Mouse (Mus musculus): Measurements from ENCODE around the gene Snrpd2.

The Snrpd2 gene

GRCm38 (mm10) chr7:19178035-19178434, 28.5 kb downstream of the Snrpd2 start:
- no peak for DNase-seq (ENCODE audit: low spot score in 2 of 2)

GRCm38 (mm10) chr7:19178443-19179092, 29.0 kb downstream of the Snrpd2 start:
- peak; percentile 59 to 75 for DNase-seq (ENCODE audit: low spot score in 2 of 2)

- peak in 1 of 2 experiments; percentile 52 for DNase-seq (ENCODE audit: low spot score in 2 of 2)
Measured at GRCm38 (mm10) chr7:19179173-19179572, 29.7 kb downstream of the Snrpd2 start.

- no peak for DNase-seq (ENCODE audit: low spot score in 2 of 2)
Measured at GRCm38 (mm10) chr7:19179936-19180335, 30.4 kb downstream of the Snrpd2 start.

- DNase-seq (ENCODE audit: low spot score in 2 of 2), result no peak
Measured at GRCm38 (mm10) chr7:19180862-19181429, 31.4 kb downstream of the Snrpd2 start.

GRCm38 (mm10) chr7:19184250-19184649, 34.7 kb downstream of the Snrpd2 start:
- no peak for DNase-seq (ENCODE audit: low spot score in 2 of 2)

GRCm38 (mm10) chr7:19184758-19185157, 35.2 kb downstream of the Snrpd2 start:
- no peak for DNase-seq (ENCODE audit: low spot score in 2 of 2)

- DNase-seq (ENCODE audit: low spot score in 2 of 2), result no peak
Measured at GRCm38 (mm10) chr7:19194676-19195075, 45.2 kb downstream of the Snrpd2 start.

GRCm38 (mm10) chr7:19196676-19197075, 47.2 kb downstream of the Snrpd2 start:
- peak in 1 of 2 experiments; percentile 31 for DNase-seq (ENCODE audit: low spot score in 2 of 2)

- DNase-seq (ENCODE audit: low spot score in 2 of 2), result peak in 1 of 2 experiments; percentile 44
Measured at GRCm38 (mm10) chr7:19197985-19198384, 48.5 kb downstream of the Snrpd2 start.

- DNase-seq (ENCODE audit: low spot score in 2 of 2), result no peak
Measured at GRCm38 (mm10) chr7:19201660-19202059, 52.1 kb downstream of the Snrpd2 start.

- no peak for DNase-seq (ENCODE audit: low spot score in 2 of 2)
Measured at GRCm38 (mm10) chr7:19202065-19202850, 52.7 kb downstream of the Snrpd2 start.
